Mouse (Mus musculus) hindbrain, embryonic 11.5 days (tissue): ENCODE data around the gene Gadd45g. TPM values are rescaled to one million over a fixed set of nuclear protein-coding genes. Genes with fewer than 3 reads are reported as not detected.

Source experiments
- ATAC-seq: fragments of 200-750 bp; cut with Nextera tagmentation; 2 replicates; pipeline ENCODE4 v1.8.0; 2017; ENCODE audit warnings: mild to moderate bottlenecking, moderate TSS enrichment, moderate library complexity; ENCODE audit not compliant: low FRiP score
- DNase-seq: peaks from one replicate; pipeline ENCODE4 v3.0.0-alpha.2; 2015; ENCODE audit warnings: low spot score
- H3K27ac ChIP-seq: fragments of 300-500 bp; sonication (generic); 2 replicates; pipeline ENCODE4 v1.5.1; 2014; ENCODE audit warnings: mild to moderate bottlenecking, low read depth, low read length
- H3K27me3 ChIP-seq: fragments of 300-500 bp; sonication (generic); 2 replicates; pipeline ENCODE4 v1.6.1; 2014; ENCODE audit warnings: mild to moderate bottlenecking, low read length, moderate library complexity, mixed read lengths; ENCODE audit not compliant: control insufficient read depth, insufficient read depth
- H3K36me3 ChIP-seq: fragments of 300-500 bp; sonication (generic); 2 replicates; pipeline ENCODE4 v1.6.1; 2014; ENCODE audit warnings: mild to moderate bottlenecking, low read length, moderate library complexity, mixed read lengths; ENCODE audit not compliant: control insufficient read depth, insufficient read depth
- H3K4me1 ChIP-seq: fragments of 300-500 bp; sonication (generic); replicated peaks from 2 replicates; pipeline ENCODE4 v1.6.1; 2014; ENCODE audit warnings: low read length, mixed read lengths; ENCODE audit not compliant: control insufficient read depth, insufficient read depth
- H3K4me2 ChIP-seq: fragments of 300-500 bp; sonication (generic); replicated peaks from 2 replicates; pipeline ENCODE4 v1.6.1; 2014; ENCODE audit warnings: mild to moderate bottlenecking, low read depth, low read length
- H3K4me3 ChIP-seq: fragments of 300-500 bp; sonication (generic); 2 replicates; pipeline ENCODE4 v1.5.1; 2014; ENCODE audit warnings: low read depth, low read length
- H3K9ac ChIP-seq: fragments of 300-500 bp; sonication (generic); 2 replicates; pipeline ENCODE4 v1.6.1; 2014; ENCODE audit warnings: low read depth, low read length
- H3K9me3 ChIP-seq: fragments of 300-500 bp; sonication (generic); 2 replicates; pipeline ENCODE4 v1.6.1; 2016; ENCODE audit warnings: low read length; ENCODE audit not compliant: control insufficient read depth
- WGBS: fragments of 180-500 bp; shearing (Covaris S2); extraction: QIAGEN DNeasy Blood & Tissue Kit; methylation state at CpG from one replicate; pipeline ENCODE4 v1.1.7; 2014; 5-methylcytosine and 5-hydroxymethylcytosine counted together
- polyA plus RNA-seq: library from polyadenylated mRNA; unstranded; fragments of >200 nt; fragmentation: Nextera tagmentation; extraction: Ambion mirVana; gene quantifications from 2 replicates; pipeline ENCODE4 v1.2.1, GENCODE M21; 2014

The Gadd45g gene
- polyA plus RNA-seq, 1 experiment from 2014 or later: 174 TPM

DNA sequence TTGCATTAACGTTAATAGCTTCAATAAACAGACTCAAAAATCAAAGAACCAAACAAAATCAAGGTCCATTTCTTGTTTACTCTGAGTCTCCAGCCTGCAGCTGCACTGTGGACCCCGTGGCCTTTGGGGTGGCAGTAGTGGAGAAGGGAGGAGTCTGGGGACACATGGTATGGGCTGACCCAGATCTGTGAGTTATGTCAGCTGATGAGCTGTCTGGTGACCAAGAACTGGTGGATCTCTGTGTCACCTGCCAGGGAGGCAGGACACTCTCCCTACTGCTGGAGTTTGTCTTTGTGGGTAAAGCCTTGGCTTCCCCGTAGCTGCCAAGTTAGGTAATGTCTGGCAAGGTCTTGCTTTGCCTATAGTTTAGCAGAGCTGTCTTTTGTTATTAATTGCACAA, 51.1 kb downstream of the Gadd45g start:
- DNase-seq (no peak), ATAC-seq (no peak)
- H3K27me3 ChIP-seq: no peaks in the 10 kb centered on the region
- no peaks in the 10 kb centered on the region for H3K9me3 ChIP-seq
- H3K9ac ChIP-seq: no peak overlapping the region
- H3K4me2 ChIP-seq: no peak overlapping the region
- no peaks in the 10 kb centered on the region for H3K36me3 ChIP-seq
- peaks cover under 1% of the 10 kb centered on the region; the same call in 1 of the 2 replicates for H3K4me1 ChIP-seq
- H3K27ac ChIP-seq: no peak overlapping the region
- WGBS: 91% methylated on average over 3 of the region's 3 CpGs
- H3K4me3 ChIP-seq: no peak overlapping the region

Other genes starting within 250 kb of the Gadd45g start
- gene Cks2, start 201.4 kb upstream of the Gadd45g start, polyA plus RNA-seq: 298 and 307 TPM in 2 replicates
- 30.0 and 35.3 TPM in 2 replicates for gene Secisbp2, start 195.0 kb upstream of the Gadd45g start, polyA plus RNA-seq
- 3.9 and 5.2 TPM in 2 replicates for gene Sema4d, start 52.9 kb upstream of the Gadd45g start, polyA plus RNA-seq